Mouse (Mus musculus) spleen, adult 2 months (tissue): ENCODE measurements around the gene Patj. TPM values are rescaled to one million over a fixed set of nuclear protein-coding genes. Genes with fewer than 3 reads are reported as not detected.

Experiments
- DNase-seq, 2 experiments: peaks; one replicate each; pipeline versions ENCODE4 v3.0.0 to v3.0.0-alpha.2; 2012 to 2021; ENCODE audit warnings: low spot score in 2 of 2, low read depth in 1 of 2
- H3K27ac ChIP-seq: fragments of 200-500 bp; 2 replicates; pipeline ENCODE4 v1.5.1; 2012; ENCODE audit warnings: low read length, inconsistent platforms; ENCODE audit not compliant: insufficient read depth
- H3K27me3 ChIP-seq: fragments of 200-500 bp; 2 replicates; pipeline ENCODE4 v1.6.1; 2012; ENCODE audit warnings: mild to moderate bottlenecking, moderate library complexity, low read length, inconsistent platforms; ENCODE audit not compliant: control insufficient read depth, insufficient read depth
- H3K36me3 ChIP-seq: fragments of 200-500 bp; 2 replicates; pipeline ENCODE4 v1.6.1; 2012; ENCODE audit warnings: mild to moderate bottlenecking, low read length, inconsistent platforms; ENCODE audit not compliant: control insufficient read depth, insufficient read depth
- H3K4me1 ChIP-seq: fragments of 200-500 bp; 2 replicates; pipeline ENCODE4 v1.6.1; 2011; ENCODE audit warnings: inconsistent platforms; ENCODE audit not compliant: control insufficient read depth, insufficient read depth, insufficient read length
- H3K4me3 ChIP-seq: fragments of 200-500 bp; 2 replicates; pipeline ENCODE4 v1.5.1; 2011; ENCODE audit warnings: mild to moderate bottlenecking, inconsistent platforms; ENCODE audit not compliant: insufficient read depth, insufficient read length; ENCODE audit errors: extremely low read depth
- CTCF ChIP-seq: fragments of 200-500 bp; IDR thresholded peaks from 2 replicates; pipeline ENCODE4 v1.5.1; 2011; ENCODE audit warnings: mild to moderate bottlenecking, inconsistent platforms; ENCODE audit not compliant: insufficient read depth, insufficient read length, insufficient replicate concordance; ENCODE audit errors: extremely low read depth
- POLR2A ChIP-seq: fragments of 200-500 bp; IDR thresholded peaks from 2 replicates; pipeline ENCODE4 v1.6.1; 2011; ENCODE audit warnings: low read depth, low read length, inconsistent platforms
- WGBS: fragments of 180-500 bp; shearing (Covaris S2); methylation state at CpG from one replicate; pipeline ENCODE4 v1.1.7; 2018; 5-methylcytosine and 5-hydroxymethylcytosine counted together
- polyA plus RNA-seq: library from polyadenylated mRNA; depleted of rRNA; stranded (reverse); fragments of >200 nt; gene quantifications from 2 replicates; pipeline ENCODE4 v1.2.3, GENCODE M21; 2012

The Patj gene
- polyA plus RNA-seq, 1 experiment = 4.9 TPM

- WGBS = 85% methylated on average over 3 of the region's 3 CpGs
- Histone ChIP-seq H3K4me3 (no peak overlapping the region), H3K27ac (no peak overlapping the region), H3K36me3 (no peaks in the 10 kb centered on the region), H3K4me1 (no peaks in the 10 kb centered on the region), H3K27me3 (no peaks in the 10 kb centered on the region)
- DNase-seq = no peak
- TF ChIP-seq POLR2A (no peak), CTCF (no peak)
These were observed 90.9 kb downstream of the Patj start for GRCm38 (mm10) chr4:98486475-98486874.

GRCm38 (mm10) chr4:98486901-98487300 is 91.3 kb downstream of the Patj start:
- DNase-seq = no peak
- no peak overlapping the region for H3K4me3 ChIP-seq
- TF ChIP-seq POLR2A = no peak
- TF ChIP-seq CTCF = no peak
- H3K36me3 ChIP-seq = no peaks in the 10 kb centered on the region
- WGBS = 91% methylated on average over 4 of the region's 4 CpGs
- no peaks in the 10 kb centered on the region for H3K4me1 ChIP-seq
- no peaks in the 10 kb centered on the region for H3K27me3 ChIP-seq
- no peak overlapping the region for H3K27ac ChIP-seq

- H3K36me3 ChIP-seq = no peaks in the 10 kb centered on the region
- no peaks in the 10 kb centered on the region for H3K4me1 ChIP-seq
- H3K27ac ChIP-seq = no peak overlapping the region
- no peak for DNase-seq
- H3K27me3 ChIP-seq = no peaks in the 10 kb centered on the region
- no peak overlapping the region for H3K4me3 ChIP-seq
- no peak for TF ChIP-seq POLR2A
- TF ChIP-seq CTCF = no peak
- WGBS = 74% methylated on average over 1 of the region's 1 CpGs
These were observed 93.8 kb downstream of the Patj start for GRCm38 (mm10) chr4:98489386-98489785.

- DNase-seq = no peak
These were observed 102.8 kb downstream of the Patj start for GRCm38 (mm10) chr4:98498341-98498740.

GRCm38 (mm10) chr4:98500182-98500581 is 104.6 kb downstream of the Patj start:
- no peak overlapping the region for H3K27ac ChIP-seq

More at GRCm38 (mm10) chr4:98498341-98498740, 102.8 kb downstream of the Patj start:
- Histone ChIP-seq H3K27ac (no peak overlapping the region), H3K36me3 (peaks cover 4% of the 10 kb centered on the region; the same call in 1 of the 2 replicates), H3K4me1 (no peaks in the 10 kb centered on the region), H3K4me3 (no peak overlapping the region), H3K27me3 (no peaks in the 10 kb centered on the region)
- WGBS = 91% methylated on average over 4 of the region's 4 CpGs
- TF ChIP-seq POLR2A = no peak
- no peak for TF ChIP-seq CTCF

GRCm38 (mm10) chr4:98500875-98501274 is 105.3 kb downstream of the Patj start:
- DNase-seq = no peak
- WGBS = 79% methylated on average over 2 of the region's 2 CpGs
- TF ChIP-seq POLR2A = no peak
- no peak for TF ChIP-seq CTCF
- Histone ChIP-seq H3K4me1 (no peaks in the 10 kb centered on the region), H3K4me3 (no peak overlapping the region), H3K36me3 (peaks cover 4% of the 10 kb centered on the region; the same call in 1 of the 2 replicates), H3K27ac (no peak overlapping the region), H3K27me3 (no peaks in the 10 kb centered on the region)

More at GRCm38 (mm10) chr4:98500182-98500581, 104.6 kb downstream of the Patj start:
- Histone ChIP-seq H3K4me3 (no peak overlapping the region), H3K4me1 (no peaks in the 10 kb centered on the region), H3K36me3 (peaks cover 4% of the 10 kb centered on the region; the same call in 1 of the 2 replicates), H3K27me3 (no peaks in the 10 kb centered on the region)
- WGBS = 69% methylated on average over 5 of the region's 5 CpGs
- TF ChIP-seq CTCF (peak; percentile 34; the same call in 1 of the 2 replicates), POLR2A (no peak)
- peak in 1 of 2 experiments; percentile 7 for DNase-seq

- TF ChIP-seq POLR2A (no peak), CTCF (no peak)
- H3K4me1 ChIP-seq = no peaks in the 10 kb centered on the region
- no peaks in the 10 kb centered on the region for H3K27me3 ChIP-seq
- WGBS = 81% methylated on average over 3 of the region's 3 CpGs
- no peaks in the 10 kb centered on the region for H3K36me3 ChIP-seq
- no peak for DNase-seq
- no peak overlapping the region for H3K27ac ChIP-seq
- no peak overlapping the region for H3K4me3 ChIP-seq
These were observed 109.2 kb downstream of the Patj start for GRCm38 (mm10) chr4:98504743-98505142.
